Mouse (Mus musculus) forebrain, postnatal 0 days (tissue): ENCODE measurements around the gene Cpne4. TPM values are rescaled to one million over a fixed set of nuclear protein-coding genes. Genes with fewer than 3 reads are reported as not detected.

Experiments used
- ATAC-seq: fragments of 200-750 bp; cut with Nextera tagmentation; 2 replicates; pipeline ENCODE4 v1.8.0; 2017; ENCODE audit warnings: mild to moderate bottlenecking, moderate library complexity
- DNase-seq: peaks from one replicate; pipeline ENCODE4 v3.0.0-alpha.2; 2015
- H3K27ac ChIP-seq: fragments of 300-500 bp; sonication (generic); 2 replicates; pipeline ENCODE4 v1.5.1; 2014; ENCODE audit warnings: low read depth, mild to moderate bottlenecking, antibody characterized with exemption, low read length, moderate library complexity, mixed read lengths
- H3K27me3 ChIP-seq: fragments of 300-500 bp; sonication (generic); 2 replicates; pipeline ENCODE4 v1.6.1; 2014; ENCODE audit warnings: mild to moderate bottlenecking, low read length, mixed read lengths; ENCODE audit not compliant: insufficient read depth
- H3K36me3 ChIP-seq: fragments of 300-500 bp; sonication (generic); 2 replicates; pipeline ENCODE4 v1.6.1; 2014; ENCODE audit warnings: mild to moderate bottlenecking, moderate library complexity; ENCODE audit not compliant: insufficient read depth
- H3K4me1 ChIP-seq: fragments of 300-500 bp; sonication (generic); 2 replicates; pipeline ENCODE4 v1.6.1; 2014; ENCODE audit warnings: antibody characterized with exemption; ENCODE audit not compliant: insufficient read depth
- H3K4me2 ChIP-seq: fragments of 300-500 bp; sonication (generic); 2 replicates; pipeline ENCODE4 v1.6.1; 2014; ENCODE audit warnings: low read depth, mild to moderate bottlenecking, moderate library complexity
- H3K4me3 ChIP-seq: fragments of 300-500 bp; sonication (generic); 2 replicates; pipeline ENCODE4 v1.5.1; 2014; ENCODE audit warnings: low read depth, low read length, mixed read lengths
- H3K9ac ChIP-seq: fragments of 300-500 bp; sonication (generic); 2 replicates; pipeline ENCODE4 v1.6.1; 2014; ENCODE audit warnings: mild to moderate bottlenecking
- H3K9me3 ChIP-seq: fragments of 300-500 bp; sonication (generic); 2 replicates; pipeline ENCODE4 v1.6.1; 2016; ENCODE audit warnings: low read length
- CTCF ChIP-seq: sonication (generic); IDR thresholded peaks from 2 replicates; pipeline ENCODE4 v1.5.1; 2016; ENCODE audit warnings: antibody characterized with exemption, control low read depth, low read depth
- WGBS: fragments of 180-500 bp; shearing (Covaris S2); extraction: QIAGEN DNeasy Blood & Tissue Kit; methylation state at CpG from one replicate; pipeline ENCODE4 v1.1.7; 2014; 5-methylcytosine and 5-hydroxymethylcytosine counted together
- polyA plus RNA-seq: library from polyadenylated mRNA; unstranded; fragments of >200 nt; fragmentation: Nextera tagmentation; extraction: Ambion mirVana; gene quantifications from 2 replicates; pipeline ENCODE4 v1.2.1, GENCODE M21; 2015
- total RNA-seq: library from RNA; depleted of rRNA; stranded (reverse); fragments of >200 nt; gene quantifications from 2 replicates; pipeline ENCODE4 v1.2.3, GENCODE M21; 2014

The Cpne4 gene
- total and polyA plus RNA-seq, 2 experiments from 2014 or later: 42.8 to 70.4 TPM

DNA sequence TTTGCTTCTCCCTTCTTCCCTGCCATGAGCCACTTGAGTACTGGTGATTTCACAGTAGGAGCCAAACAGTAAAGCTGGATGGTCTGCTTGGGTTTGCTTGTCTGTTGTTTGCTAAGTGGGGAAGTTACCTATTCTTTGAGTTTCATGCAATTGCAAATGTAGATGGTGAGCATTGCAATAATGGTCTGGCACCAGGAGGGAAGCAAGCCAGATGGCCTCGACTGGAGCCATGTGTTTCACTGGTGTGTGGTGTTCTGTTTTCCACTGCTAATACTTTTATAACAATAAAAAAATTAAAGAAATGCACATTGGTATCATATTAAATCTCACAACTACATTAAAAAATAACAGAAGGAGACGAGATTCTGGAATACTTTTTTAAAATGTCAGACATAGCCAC is 502.6 kb downstream of the Cpne4 start:
- WGBS: 42% methylated on average over 2 of the region's 2 CpGs
- TF ChIP-seq CTCF: no peak
- H3K9ac ChIP-seq: no peak overlapping the region
- H3K4me2 ChIP-seq: no peak overlapping the region
- H3K9me3 ChIP-seq: no peaks in the 10 kb centered on the region
- H3K4me3 ChIP-seq: no peak overlapping the region
- H3K36me3 ChIP-seq: peaks cover 1% of the 10 kb centered on the region; the same call in 1 of the 2 replicates
- H3K4me1 ChIP-seq: peaks cover 18% of the 10 kb centered on the region
- no peaks in the 10 kb centered on the region for H3K27me3 ChIP-seq
- ATAC-seq (no peak), DNase-seq (no peak)
- no peak overlapping the region for H3K27ac ChIP-seq

DNA sequence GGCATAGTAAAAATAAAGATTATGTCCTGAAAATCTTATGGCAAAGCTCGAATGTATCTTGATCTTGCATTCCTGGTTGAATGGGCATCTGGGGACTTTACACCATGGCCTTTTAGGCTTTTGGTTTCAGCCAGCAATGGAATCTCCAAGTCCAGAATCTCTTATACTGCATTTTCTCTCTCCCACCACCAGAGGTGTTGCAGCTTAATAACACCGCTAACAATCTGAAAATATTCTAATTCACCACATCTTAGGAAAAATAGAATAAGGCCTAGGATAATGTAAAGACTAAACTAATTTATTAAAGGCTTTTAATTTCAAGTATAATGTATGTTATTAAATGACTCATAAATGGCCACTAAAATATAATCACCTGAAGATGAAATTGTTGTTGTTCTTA is 503.2 kb downstream of the Cpne4 start:
- H3K4me2 ChIP-seq: no peak overlapping the region
- 0 out of 2 replicates have a peak, but pooled peaks have one; percentile 19 for TF ChIP-seq CTCF
- no peaks in the 10 kb centered on the region for H3K27me3 ChIP-seq
- H3K36me3 ChIP-seq: peaks cover 6% of the 10 kb centered on the region; the same call in 1 of the 2 replicates
- no peak overlapping the region for H3K9ac ChIP-seq
- 60% methylated on average over 2 of the region's 2 CpGs for WGBS
- DNase-seq (no peak), ATAC-seq (no peak)
- H3K9me3 ChIP-seq: no peaks in the 10 kb centered on the region
- no peak overlapping the region for H3K4me3 ChIP-seq
- H3K27ac ChIP-seq: no peak overlapping the region
- peaks cover 18% of the 10 kb centered on the region for H3K4me1 ChIP-seq

DNA sequence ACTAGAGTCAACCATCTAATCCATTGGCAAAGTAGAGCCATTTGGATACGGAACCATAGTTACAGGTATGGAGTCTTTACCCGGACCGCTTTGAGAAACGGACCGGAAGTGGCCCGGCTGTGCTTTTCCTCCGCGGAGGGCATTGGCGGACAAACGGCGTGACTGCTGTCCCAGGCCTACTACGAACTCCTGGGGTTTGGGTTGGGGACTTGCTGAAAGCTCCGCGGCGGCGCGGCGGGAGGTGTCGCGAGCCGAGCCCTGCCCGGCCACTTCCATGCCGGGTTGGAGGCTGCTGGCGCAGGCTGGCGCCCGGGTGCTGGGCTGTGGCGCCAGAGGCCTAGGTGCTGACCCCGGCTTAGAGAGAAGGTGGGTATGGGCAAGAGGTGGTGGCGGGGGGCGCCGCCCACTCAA is 506.1 kb downstream of the Cpne4 start, which contains the start of gene Mrpl3:
Gene Mrpl3 (plus strand): TSS at position 93 of the 411 bp plus-strand sequence.
- H3K27ac ChIP-seq: peak within 1 kb of the TSS; percentile 72
- no peaks in the 10 kb centered on the region for H3K9me3 ChIP-seq
- whole genome bisulfite sequencing: under 1% methylated on average over 31 of the region's 31 CpGs
- H3K9ac ChIP-seq: peak within 1 kb of the TSS; percentile 93
- H3K4me1 ChIP-seq: peaks cover 12% of the 10 kb centered on the region
- H3K4me3 ChIP-seq: peak within 1 kb of the TSS; percentile 100
- H3K4me2 ChIP-seq: peak within 1 kb of the TSS; percentile 78
- DNase-seq (peak; percentile 92), ATAC-seq (peak; percentile 88)
- H3K36me3 ChIP-seq: peaks cover 33% of the 10 kb centered on the region
- no peaks in the 10 kb centered on the region for H3K27me3 ChIP-seq
- TF ChIP-seq CTCF: no peak

DNA sequence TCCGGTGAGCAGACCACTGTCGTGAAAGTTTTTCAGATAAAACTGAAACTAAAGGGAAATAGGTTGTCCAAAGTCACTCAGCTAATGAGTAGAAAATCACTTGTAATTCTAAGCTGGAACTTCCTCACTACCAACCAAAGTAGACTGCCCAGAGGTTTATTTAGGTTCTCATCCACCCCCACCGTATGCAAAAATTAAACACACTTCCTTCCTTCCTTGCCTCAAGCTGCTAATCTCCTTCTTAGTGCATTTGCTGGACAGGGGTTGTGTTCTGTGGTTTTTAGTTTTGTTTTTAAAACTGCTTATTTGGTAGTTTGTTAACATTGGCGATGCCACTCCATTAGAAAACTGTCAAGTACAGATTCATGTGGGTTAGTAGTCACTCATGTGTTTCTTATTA is 506.7 kb downstream of the Cpne4 start:
- WGBS: 58% methylated on average over 4 of the region's 4 CpGs
- ATAC-seq: no peak
- peaks cover 40% of the 10 kb centered on the region for H3K36me3 ChIP-seq

GRCm38 (mm10) chr9:105069106-105069505 is 522.0 kb downstream of the Cpne4 start:
- 59% methylated on average over 10 of the region's 10 CpGs for WGBS
- no peak for TF ChIP-seq CTCF

More for the DNA sequence above, 506.7 kb downstream of the Cpne4 start:
- Histone ChIP-seq H3K9me3 (no peaks in the 10 kb centered on the region), H3K27ac (no peak overlapping the region), H3K4me1 (peaks cover 7% of the 10 kb centered on the region; the same call in 1 of the 2 replicates), H3K9ac (peak overlapping the region; percentile 93), H3K4me2 (peak overlapping the region; percentile 78), H3K27me3 (no peaks in the 10 kb centered on the region), H3K4me3 (peak overlapping the region; percentile 100)
- no peak for DNase-seq
- TF ChIP-seq CTCF: no peak

GRCm38 (mm10) chr9:105072991-105073748 is 526.1 kb downstream of the Cpne4 start:
- TF ChIP-seq CTCF: no peak
- H3K4me1 ChIP-seq: no peaks in the 10 kb centered on the region
- H3K4me2 ChIP-seq: no peak overlapping the region
- no peak overlapping the region for H3K4me3 ChIP-seq
- H3K27me3 ChIP-seq: no peaks in the 10 kb centered on the region
- 58% methylated on average over 4 of the region's 4 CpGs for WGBS
- H3K27ac ChIP-seq: no peak overlapping the region
- DNase-seq (no peak), ATAC-seq (no peak)
- H3K9me3 ChIP-seq: no peaks in the 10 kb centered on the region
- peaks cover 61% of the 10 kb centered on the region for H3K36me3 ChIP-seq
- no peak overlapping the region for H3K9ac ChIP-seq

More at GRCm38 (mm10) chr9:105069106-105069505, 522.0 kb downstream of the Cpne4 start:
- Histone ChIP-seq H3K4me1 (no peaks in the 10 kb centered on the region), H3K36me3 (peaks cover 51% of the 10 kb centered on the region), H3K4me3 (no peak overlapping the region), H3K4me2 (no peak overlapping the region), H3K9me3 (no peaks in the 10 kb centered on the region), H3K27ac (no peak overlapping the region), H3K9ac (no peak overlapping the region), H3K27me3 (no peaks in the 10 kb centered on the region)
- ATAC-seq (no peak), DNase-seq (no peak)

- Histone ChIP-seq H3K36me3 (peaks cover 61% of the 10 kb centered on the region), H3K9ac (no peak overlapping the region), H3K4me1 (no peaks in the 10 kb centered on the region), H3K4me2 (no peak overlapping the region), H3K9me3 (no peaks in the 10 kb centered on the region), H3K27me3 (no peaks in the 10 kb centered on the region), H3K27ac (no peak overlapping the region), H3K4me3 (no peak overlapping the region)
- DNase-seq (no peak), ATAC-seq (no peak)
- no peak for TF ChIP-seq CTCF
- WGBS: 88% methylated on average over 8 of the region's 8 CpGs
Observed at GRCm38 (mm10) chr9:105074851-105075250, 527.8 kb downstream of the Cpne4 start.
